Mouse (Mus musculus): ENCODE measurements at regions not wholly inside any gene's neighbourhood (a gene's known extent, or its start where the extent isn't known, plus 50 kb on each side); places are given as distances from the start of the nearest gene placed in this dataset.

DNA sequence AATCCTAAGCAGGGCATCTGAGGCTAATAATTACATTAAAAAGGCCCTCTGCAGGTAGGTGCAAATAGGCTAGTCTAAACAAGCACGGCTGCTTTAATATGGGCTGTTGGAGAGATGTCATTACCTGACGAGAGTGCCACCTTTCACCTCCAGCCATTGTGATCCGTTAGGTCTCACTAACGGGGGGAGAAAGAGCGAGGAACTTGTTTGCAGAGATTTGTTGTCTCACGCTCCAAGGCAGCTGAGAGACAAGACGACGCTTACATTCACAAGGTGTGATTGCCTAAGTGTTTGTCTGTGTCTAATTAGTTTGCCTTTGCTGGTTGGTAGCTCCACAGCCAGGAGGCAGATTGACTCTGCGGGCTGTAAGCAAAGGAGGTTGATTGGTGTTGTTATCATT, 180.3 kb downstream of the Zfp326 start:
- DNase-seq (ENCODE audit: low spot score in 2 of 2), result no peak
- no peak overlapping the region for H3K4me3 ChIP-seq
- TF ChIP-seq CTCF (conservative IDR thresholded peaks at IDR 0.05), result no peak
- no peak overlapping the region for H3K27ac ChIP-seq

- TF ChIP-seq CTCF (conservative IDR thresholded peaks at IDR 0.05), result peak; percentile 44
- H3K27ac ChIP-seq, result no peak overlapping the region
Observed at GRCm38 (mm10) chr5:106055221-106055620, 178.9 kb downstream of the Zfp326 start.

GRCm38 (mm10) chr5:106051026-106051425, 174.7 kb downstream of the Zfp326 start:
- Histone ChIP-seq H3K27ac (no peak overlapping the region), H3K4me3 (no peak overlapping the region)
- no peak for TF ChIP-seq CTCF (conservative IDR thresholded peaks at IDR 0.05)
- no peak for DNase-seq (ENCODE audit: low spot score in 2 of 2)

More at GRCm38 (mm10) chr5:106055221-106055620, 178.9 kb downstream of the Zfp326 start:
- no peak overlapping the region for H3K4me3 ChIP-seq
- peak in 1 of 2 experiments; percentile 43 for DNase-seq (ENCODE audit: low spot score in 2 of 2)

- H3K4me3 ChIP-seq, result no peak overlapping the region
- no peak overlapping the region for H3K27ac ChIP-seq
- peak; percentile 3 to 23 for DNase-seq (ENCODE audit: low spot score in 2 of 2)
- TF ChIP-seq CTCF (conservative IDR thresholded peaks at IDR 0.05), result no peak
Observed at GRCm38 (mm10) chr5:106044878-106045585, 168.7 kb downstream of the Zfp326 start.

DNA sequence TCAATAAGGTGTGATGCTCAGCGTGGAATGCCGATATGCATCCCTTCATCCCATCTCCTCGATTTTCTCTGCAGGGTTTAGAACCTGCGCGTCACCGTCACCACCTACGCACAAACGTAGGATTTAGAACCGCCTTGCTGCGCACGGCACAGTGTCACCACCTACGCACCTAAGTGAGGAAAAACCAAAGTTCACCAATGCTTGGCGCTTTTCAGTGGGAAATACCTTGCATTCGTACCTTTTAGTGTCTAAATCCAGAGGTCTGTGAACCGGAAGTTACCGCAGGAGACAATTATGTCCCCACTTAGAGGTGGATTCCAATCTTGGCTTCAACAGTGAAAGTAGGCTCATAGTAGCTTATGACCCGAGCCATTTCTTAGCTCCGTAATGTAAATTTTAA, 162.0 kb downstream of the Zfp326 start:
- no peak for TF ChIP-seq CTCF (conservative IDR thresholded peaks at IDR 0.05)
- H3K4me3 ChIP-seq, result no peak overlapping the region
- no peak for DNase-seq (ENCODE audit: low spot score in 2 of 2)
- H3K27ac ChIP-seq, result no peak overlapping the region

GRCm38 (mm10) chr5:106036176-106036575, 159.8 kb downstream of the Zfp326 start:
- no peak overlapping the region for H3K27ac ChIP-seq
- no peak for DNase-seq (ENCODE audit: low spot score in 2 of 2)
- H3K4me3 ChIP-seq, result no peak overlapping the region
- no peak for TF ChIP-seq CTCF (conservative IDR thresholded peaks at IDR 0.05)

DNA sequence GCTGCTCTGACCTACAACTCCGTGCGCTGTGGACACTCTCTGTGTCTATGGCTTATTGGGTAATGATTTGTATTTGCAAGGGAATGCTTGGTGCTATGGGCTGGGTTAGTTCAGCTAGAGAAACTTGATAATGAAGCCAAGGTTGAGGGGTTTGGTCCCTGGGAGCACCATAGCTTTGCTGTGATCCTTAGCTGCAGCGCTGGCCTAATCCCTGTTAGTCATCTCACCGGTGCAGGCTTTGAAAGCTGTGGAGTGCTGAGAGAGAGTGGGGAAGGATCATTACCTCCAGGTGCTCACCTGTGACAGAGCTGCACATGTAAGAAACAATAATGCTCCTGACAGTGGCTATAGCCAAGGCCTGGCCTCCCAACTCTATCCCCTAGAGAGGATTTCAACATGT, 156.6 kb downstream of the Zfp326 start:
- H3K27ac ChIP-seq, result no peak overlapping the region
- DNase-seq (ENCODE audit: low spot score in 2 of 2), result no peak
- no peak overlapping the region for H3K4me3 ChIP-seq
- TF ChIP-seq CTCF (conservative IDR thresholded peaks at IDR 0.05), result no peak

- no peak overlapping the region for H3K4me3 ChIP-seq
- H3K27ac ChIP-seq, result no peak overlapping the region
- DNase-seq (ENCODE audit: low spot score in 2 of 2), result no peak
- no peak for TF ChIP-seq CTCF (conservative IDR thresholded peaks at IDR 0.05)
Observed at GRCm38 (mm10) chr5:106026861-106027260, 150.5 kb downstream of the Zfp326 start.

GRCm38 (mm10) chr5:106004292-106004917, 128.0 kb downstream of the Zfp326 start:
- no peak for TF ChIP-seq CTCF (conservative IDR thresholded peaks at IDR 0.05)
- no peak overlapping the region for H3K27ac ChIP-seq
- no peak for DNase-seq (ENCODE audit: low spot score in 2 of 2)
- no peak overlapping the region for H3K4me3 ChIP-seq

- Histone ChIP-seq H3K4me3 (no peak overlapping the region), H3K27ac (no peak overlapping the region)
- no peak for TF ChIP-seq CTCF (conservative IDR thresholded peaks at IDR 0.05)
- no peak for DNase-seq (ENCODE audit: low spot score in 2 of 2)
Observed at GRCm38 (mm10) chr5:106003321-106004291, 127.2 kb downstream of the Zfp326 start.

DNA sequence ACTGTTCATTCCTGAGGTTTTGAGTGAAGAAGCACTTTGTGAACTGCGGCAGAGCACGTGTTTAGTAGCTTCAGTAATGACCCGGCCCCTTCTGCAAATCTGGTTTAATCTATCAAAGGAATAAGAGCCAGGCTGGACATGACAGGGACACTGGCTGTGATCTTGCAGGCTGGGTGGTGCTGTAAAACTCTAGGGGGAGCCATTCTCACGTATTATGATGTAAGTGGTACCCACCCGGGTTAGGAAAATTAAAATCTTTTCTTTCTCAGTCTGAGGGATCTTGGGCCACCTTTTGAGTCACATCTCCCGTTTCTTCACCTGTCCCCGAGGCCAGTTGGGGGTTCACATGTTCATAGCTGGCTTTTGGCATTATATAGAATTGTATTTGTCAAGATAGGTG, 126.0 kb downstream of the Zfp326 start:
- TF ChIP-seq CTCF (conservative IDR thresholded peaks at IDR 0.05), result peak; percentile 80
- no peak overlapping the region for H3K27ac ChIP-seq
- H3K4me3 ChIP-seq, result no peak overlapping the region
- DNase-seq (ENCODE audit: low spot score in 2 of 2), result peak in 1 of 2 experiments; percentile 11

DNA sequence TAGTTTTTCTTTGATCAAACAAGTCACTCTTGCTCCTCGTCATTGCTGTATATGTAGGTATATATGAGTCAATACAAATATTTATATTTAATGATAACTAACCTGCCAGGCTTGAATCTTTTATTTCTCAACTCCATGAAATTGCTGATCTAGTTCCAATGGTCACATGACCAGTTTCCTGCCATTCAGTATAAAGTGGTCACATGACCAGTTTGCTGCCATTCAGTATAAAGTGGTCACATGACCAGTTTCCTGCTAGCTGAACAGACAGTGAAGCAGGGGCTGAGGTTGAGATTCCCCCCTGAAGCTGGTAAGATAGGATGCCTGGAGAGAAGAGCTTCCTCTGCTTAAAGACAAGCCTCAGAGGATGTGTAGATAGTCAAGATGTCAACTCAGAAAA, 117.9 kb downstream of the Zfp326 start:
- TF ChIP-seq CTCF (conservative IDR thresholded peaks at IDR 0.05), result no peak
- Histone ChIP-seq H3K4me3 (no peak overlapping the region), H3K27ac (no peak overlapping the region)
- DNase-seq (ENCODE audit: low spot score in 2 of 2), result no peak

All from layer of hippocampus, adult 2 months (tissue).